Mouse (Mus musculus) spleen, adult 2 months (tissue): ENCODE measurements at regions not wholly inside any gene's neighbourhood (a gene's known extent, or its start where the extent isn't known, plus 50 kb on each side); places are given as distances from the start of the nearest gene placed in this dataset.

ENCODE experiments used
- CTCF ChIP-seq: fragments of 200-500 bp; IDR thresholded peaks from 2 replicates; pipeline ENCODE4 v1.5.1; 2011; ENCODE audit warnings: mild to moderate bottlenecking, inconsistent platforms; ENCODE audit not compliant: insufficient read depth, insufficient read length, insufficient replicate concordance; ENCODE audit errors: extremely low read depth
- POLR2A ChIP-seq: fragments of 200-500 bp; IDR thresholded peaks from 2 replicates; pipeline ENCODE4 v1.6.1; 2011; ENCODE audit warnings: low read depth, low read length, inconsistent platforms

DNA sequence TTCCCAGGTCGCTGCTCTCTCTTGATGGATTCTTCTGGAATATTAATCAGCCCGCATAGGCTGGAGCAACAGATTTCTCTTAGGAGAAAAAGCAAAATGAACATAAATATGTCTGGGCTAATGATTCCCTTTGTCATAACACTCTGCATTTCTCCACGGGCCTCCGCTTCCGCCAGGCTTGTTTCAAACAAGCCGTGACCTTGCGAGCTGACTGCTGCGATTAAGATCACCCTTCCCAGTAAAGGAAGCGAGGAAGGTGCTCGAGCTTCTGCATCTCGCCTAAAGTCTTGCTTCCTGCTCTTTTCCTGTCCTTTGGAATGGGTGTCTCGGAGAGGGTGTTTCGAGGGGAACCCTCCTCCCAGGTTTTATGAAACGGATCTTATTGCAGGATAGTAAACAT is 216.3 kb upstream of the Tle3 start:
- no peak for TF ChIP-seq POLR2A
- TF ChIP-seq CTCF = no peak
